Mouse (Mus musculus) limb, embryonic 13.5 days (tissue): ENCODE measurements at regions not wholly inside any gene's neighbourhood (a gene's known extent, or its start where the extent isn't known, plus 50 kb on each side); places are given as distances from the start of the nearest gene placed in this dataset.

Experiments
- ATAC-seq: fragments of 200-750 bp; cut with Nextera tagmentation; 2 replicates; pipeline ENCODE4 v1.8.0; 2017; ENCODE audit warnings: low read depth, moderate number of reproducible peaks, moderate TSS enrichment; ENCODE audit not compliant: low FRiP score
- H3K27ac ChIP-seq: fragments of 300-500 bp; sonication (generic); 2 replicates; pipeline ENCODE4 v1.5.1; 2015; ENCODE audit warnings: inconsistent platforms, mild to moderate bottlenecking, moderate library complexity
- H3K27me3 ChIP-seq: fragments of 300-500 bp; sonication (generic); 2 replicates; pipeline ENCODE4 v1.6.1; 2015; ENCODE audit warnings: mild to moderate bottlenecking, inconsistent platforms
- H3K36me3 ChIP-seq: fragments of 300-500 bp; sonication (generic); 2 replicates; pipeline ENCODE4 v1.6.1; 2015; ENCODE audit warnings: inconsistent platforms, mild to moderate bottlenecking, moderate library complexity
- H3K4me1 ChIP-seq: fragments of 300-500 bp; sonication (generic); 2 replicates; pipeline ENCODE4 v1.6.1; 2015; ENCODE audit warnings: inconsistent platforms
- H3K4me2 ChIP-seq: fragments of 300-500 bp; sonication (generic); replicated peaks from 2 replicates; pipeline ENCODE4 v1.6.1; 2015; ENCODE audit warnings: inconsistent platforms, mild to moderate bottlenecking, moderate library complexity
- H3K4me3 ChIP-seq: fragments of 300-500 bp; sonication (generic); 2 replicates; pipeline ENCODE4 v1.5.1; 2015; ENCODE audit warnings: moderate library complexity, mild to moderate bottlenecking, inconsistent platforms
- H3K9ac ChIP-seq: fragments of 300-500 bp; sonication (generic); 2 replicates; pipeline ENCODE4 v1.6.1; 2015; ENCODE audit warnings: mild to moderate bottlenecking, inconsistent platforms
- H3K9me3 ChIP-seq: fragments of 300-500 bp; sonication (generic); 2 replicates; pipeline ENCODE4 v1.6.1; 2016; ENCODE audit warnings: inconsistent platforms

GRCm38 (mm10) chr2:146802973-146803372, 52.7 kb upstream of the Kiz start:
- Histone ChIP-seq H3K27ac (no peak overlapping the region), H3K4me3 (no peak overlapping the region), H3K9me3 (no peaks in the 10 kb centered on the region), H3K36me3 (no peaks in the 10 kb centered on the region), H3K9ac (no peak overlapping the region), H3K27me3 (no peaks in the 10 kb centered on the region), H3K4me2 (no peak overlapping the region), H3K4me1 (no peaks in the 10 kb centered on the region)
- ATAC-seq = no peak
